Mouse (Mus musculus): ENCODE results near the gene Snap23. TPM values are rescaled to one million over a fixed set of nuclear protein-coding genes. Genes with fewer than 3 reads are reported as not detected.

The Snap23 gene
- 50.4 and 51.6 TPM in 2 replicates for polyA plus RNA-seq (2014; fragmentation: Nextera tagmentation; extraction: Ambion mirVana)

GRCm38 (mm10) chr2:120566886-120567797, at the start of gene Snap23:
TSS of gene Snap23 (plus strand) at chr2:120567671.
- H3K27ac ChIP-seq (ENCODE audit: low read depth, low read length) = peak within 1 kb of the TSS; percentile 56; the same call in 1 of the 2 replicates
- WGBS = 3% methylated on average over 42 of the region's 42 CpGs
- peak; percentile 98 for DNase-seq (ENCODE audit: low spot score)
- H3K9me3 ChIP-seq (ENCODE audit: control insufficient read depth, low read length) = no peaks in the 10 kb centered on the region
- no peaks in the 10 kb centered on the region for H3K36me3 ChIP-seq (ENCODE audit: control insufficient read depth, insufficient read depth, low read length)
- ATAC-seq (ENCODE audit: insufficient read depth, low FRiP score, low TSS enrichment) = peak; percentile 87
- H3K4me1 ChIP-seq (ENCODE audit: control insufficient read depth, insufficient read depth, low read length) = no peaks in the 10 kb centered on the region
- H3K4me2 ChIP-seq (ENCODE audit: low read depth) = peak within 1 kb of the TSS; percentile 65
- no peaks in the 10 kb centered on the region for H3K27me3 ChIP-seq (ENCODE audit: control insufficient read depth, insufficient read depth, low read length)
- peak within 1 kb of the TSS; percentile 72 for H3K9ac ChIP-seq (ENCODE audit: low read length)
- peak within 1 kb of the TSS; percentile 72 for H3K4me3 ChIP-seq (ENCODE audit: low read depth, low read length)

DNA sequence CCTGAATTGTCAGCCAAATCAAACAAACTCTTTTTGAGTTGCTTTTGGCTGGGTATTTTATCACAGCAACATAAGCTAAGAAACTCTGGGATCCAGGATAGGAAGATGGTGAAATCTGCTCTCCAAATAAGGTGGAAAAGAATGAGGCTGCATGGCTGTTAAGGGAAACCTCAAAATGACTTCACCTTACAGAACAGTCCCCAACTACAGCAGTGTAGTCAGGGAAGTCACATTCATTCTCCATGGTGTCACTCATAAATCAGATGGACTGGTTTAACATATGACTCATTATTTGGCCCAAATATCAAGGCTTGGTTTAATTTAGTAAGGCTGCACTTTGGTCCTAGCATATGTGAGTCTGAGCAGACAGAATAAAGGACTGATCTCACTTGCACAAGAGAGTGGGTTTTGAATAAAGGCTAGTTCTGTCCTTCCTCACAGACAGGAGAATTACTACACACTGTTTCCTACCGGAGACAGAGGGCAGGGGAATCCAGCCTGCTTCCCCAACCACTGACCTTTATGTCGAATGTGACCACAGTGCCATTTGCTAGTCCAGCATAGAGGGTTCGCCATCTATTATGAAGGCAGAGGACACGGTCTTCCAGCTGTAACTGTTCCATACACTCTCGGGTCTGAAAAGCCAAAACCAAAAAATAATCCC, 48.8 kb upstream of the Snap23 start:
- H3K27ac ChIP-seq (ENCODE audit: low read depth, low read length) = no peak overlapping the region
- no peaks in the 10 kb centered on the region for H3K27me3 ChIP-seq (ENCODE audit: control insufficient read depth, insufficient read depth, low read length)
- DNase-seq (ENCODE audit: low spot score) = no peak
- no peak overlapping the region for H3K4me2 ChIP-seq (ENCODE audit: low read depth)
- no peak for ATAC-seq (ENCODE audit: insufficient read depth, low FRiP score, low TSS enrichment)
- H3K4me1 ChIP-seq (ENCODE audit: control insufficient read depth, insufficient read depth, low read length) = no peaks in the 10 kb centered on the region
- peaks cover 9% of the 10 kb centered on the region for H3K36me3 ChIP-seq (ENCODE audit: control insufficient read depth, insufficient read depth, low read length)
- no peaks in the 10 kb centered on the region for H3K9me3 ChIP-seq (ENCODE audit: control insufficient read depth, low read length)
- no peak overlapping the region for H3K4me3 ChIP-seq (ENCODE audit: low read depth, low read length)
- 88% methylated on average over 5 of the region's 5 CpGs for WGBS
- no peak overlapping the region for H3K9ac ChIP-seq (ENCODE audit: low read length)

DNA sequence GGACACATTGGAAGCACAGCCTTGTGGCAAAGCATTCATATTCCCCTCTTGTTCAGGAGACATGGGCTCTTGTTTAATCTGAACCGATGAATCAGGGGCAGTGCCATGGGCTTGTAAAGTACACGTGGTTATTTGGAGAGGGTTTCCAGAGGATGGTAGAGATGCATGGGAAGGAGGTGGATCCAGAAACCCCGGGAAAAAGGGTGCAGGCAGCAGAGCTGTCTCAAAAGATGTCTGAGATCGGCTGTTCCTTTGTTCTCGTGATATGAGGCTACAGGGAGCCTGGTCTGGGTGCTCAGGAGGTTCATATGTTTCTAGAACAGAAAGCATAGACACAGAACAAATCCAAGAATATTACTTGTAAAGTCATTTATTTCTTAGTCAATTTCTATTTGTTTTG, 40.7 kb upstream of the Snap23 start:
- no peaks in the 10 kb centered on the region for H3K27me3 ChIP-seq (ENCODE audit: control insufficient read depth, insufficient read depth, low read length)
- DNase-seq (ENCODE audit: low spot score) (no peak), ATAC-seq (ENCODE audit: insufficient read depth, low FRiP score, low TSS enrichment) (no peak)
- no peaks in the 10 kb centered on the region for H3K9me3 ChIP-seq (ENCODE audit: control insufficient read depth, low read length)
- H3K4me1 ChIP-seq (ENCODE audit: control insufficient read depth, insufficient read depth, low read length) = no peaks in the 10 kb centered on the region
- 93% methylated on average over 5 of the region's 5 CpGs for WGBS
- H3K9ac ChIP-seq (ENCODE audit: low read length) = no peak overlapping the region
- no peak overlapping the region for H3K4me2 ChIP-seq (ENCODE audit: low read depth)
- H3K36me3 ChIP-seq (ENCODE audit: control insufficient read depth, insufficient read depth, low read length) = peaks cover 17% of the 10 kb centered on the region
- H3K27ac ChIP-seq (ENCODE audit: low read depth, low read length) = no peak overlapping the region
- no peak overlapping the region for H3K4me3 ChIP-seq (ENCODE audit: low read depth, low read length)

DNA sequence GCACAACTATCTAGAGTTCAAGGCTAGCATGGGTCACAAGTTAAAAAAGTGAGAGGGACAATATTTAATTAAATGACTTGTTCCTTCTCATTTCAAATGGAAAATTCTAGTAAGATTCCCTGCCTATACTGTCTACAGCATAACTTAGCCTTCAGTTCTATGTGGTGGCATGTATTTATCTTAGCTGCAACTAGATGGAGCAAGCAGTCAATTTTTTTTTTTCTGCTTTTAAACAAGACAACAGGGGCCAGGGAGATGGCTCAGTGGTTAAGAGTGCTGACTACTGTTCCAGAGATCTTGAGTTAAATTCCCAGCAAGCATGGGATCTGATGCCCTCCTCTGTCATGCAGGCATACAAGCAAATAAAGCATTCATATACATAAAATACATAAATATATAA, 37.9 kb upstream of the Snap23 start:
- DNase-seq (ENCODE audit: low spot score) = no peak
- no peak overlapping the region for H3K4me2 ChIP-seq (ENCODE audit: low read depth)
- H3K4me1 ChIP-seq (ENCODE audit: control insufficient read depth, insufficient read depth, low read length) = no peaks in the 10 kb centered on the region
- no peaks in the 10 kb centered on the region for H3K9me3 ChIP-seq (ENCODE audit: control insufficient read depth, low read length)
- no peak overlapping the region for H3K27ac ChIP-seq (ENCODE audit: low read depth, low read length)
- no peak overlapping the region for H3K9ac ChIP-seq (ENCODE audit: low read length)
- ATAC-seq (ENCODE audit: insufficient read depth, low FRiP score, low TSS enrichment) = no peak
- no peaks in the 10 kb centered on the region for H3K27me3 ChIP-seq (ENCODE audit: control insufficient read depth, insufficient read depth, low read length)
- peaks cover 11% of the 10 kb centered on the region for H3K36me3 ChIP-seq (ENCODE audit: control insufficient read depth, insufficient read depth, low read length)
- no peak overlapping the region for H3K4me3 ChIP-seq (ENCODE audit: low read depth, low read length)

DNA sequence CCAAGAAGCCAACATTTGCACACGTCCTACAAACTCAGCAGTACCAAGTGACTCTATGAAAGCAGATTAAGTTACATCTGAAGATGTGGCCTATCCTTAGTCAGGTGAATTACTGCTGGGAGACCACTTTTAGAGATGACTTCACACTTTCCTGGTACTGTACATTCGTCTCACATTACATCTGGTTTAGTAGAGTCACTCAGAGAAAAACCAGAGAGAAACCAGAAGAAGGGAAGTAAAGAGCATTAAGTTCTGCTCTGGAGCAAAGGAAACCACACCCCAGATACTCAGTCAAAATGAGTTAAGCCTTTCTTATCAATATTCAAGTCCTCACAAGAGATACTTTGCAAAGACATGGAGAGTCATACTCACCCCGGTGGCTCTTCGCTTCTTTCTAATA, 36.2 kb upstream of the Snap23 start:
- H3K4me1 ChIP-seq (ENCODE audit: control insufficient read depth, insufficient read depth, low read length) = no peaks in the 10 kb centered on the region
- H3K9ac ChIP-seq (ENCODE audit: low read length) = no peak overlapping the region
- no peak overlapping the region for H3K4me2 ChIP-seq (ENCODE audit: low read depth)
- H3K36me3 ChIP-seq (ENCODE audit: control insufficient read depth, insufficient read depth, low read length) = peaks cover 13% of the 10 kb centered on the region
- DNase-seq (ENCODE audit: low spot score) (no peak), ATAC-seq (ENCODE audit: insufficient read depth, low FRiP score, low TSS enrichment) (no peak)
- no peaks in the 10 kb centered on the region for H3K9me3 ChIP-seq (ENCODE audit: control insufficient read depth, low read length)
- 93% methylated on average over 4 of the region's 4 CpGs for WGBS
- H3K27ac ChIP-seq (ENCODE audit: low read depth, low read length) = no peak overlapping the region
- H3K4me3 ChIP-seq (ENCODE audit: low read depth, low read length) = no peak overlapping the region
- H3K27me3 ChIP-seq (ENCODE audit: control insufficient read depth, insufficient read depth, low read length) = no peaks in the 10 kb centered on the region

- H3K27ac ChIP-seq (ENCODE audit: low read depth, low read length) = peak overlapping the region; percentile 56; the same call in 1 of the 2 replicates
These were observed 28.1 kb upstream of the Snap23 start for GRCm38 (mm10) chr2:120539333-120539732.

GRCm38 (mm10) chr2:120539778-120540208, 27.7 kb upstream of the Snap23 start:
- DNase-seq (ENCODE audit: low spot score) (peak; percentile 37), ATAC-seq (ENCODE audit: insufficient read depth, low FRiP score, low TSS enrichment) (peak; percentile 76)
- no peak overlapping the region for H3K9ac ChIP-seq (ENCODE audit: low read length)
- 41% methylated on average over 1 of the region's 1 CpGs for WGBS
- no peaks in the 10 kb centered on the region for H3K27me3 ChIP-seq (ENCODE audit: control insufficient read depth, insufficient read depth, low read length)
- H3K4me1 ChIP-seq (ENCODE audit: control insufficient read depth, insufficient read depth, low read length) = no peaks in the 10 kb centered on the region
- 0 out of 2 replicates have a peak, but pooled peaks cover 2% of the 10 kb centered on the region for H3K36me3 ChIP-seq (ENCODE audit: control insufficient read depth, insufficient read depth, low read length)
- H3K27ac ChIP-seq (ENCODE audit: low read depth, low read length) = no peak overlapping the region
- no peaks in the 10 kb centered on the region for H3K9me3 ChIP-seq (ENCODE audit: control insufficient read depth, low read length)
- no peak overlapping the region for H3K4me3 ChIP-seq (ENCODE audit: low read depth, low read length)
- no peak overlapping the region for H3K4me2 ChIP-seq (ENCODE audit: low read depth)

More at GRCm38 (mm10) chr2:120539333-120539732, 28.1 kb upstream of the Snap23 start:
- ATAC-seq (ENCODE audit: insufficient read depth, low FRiP score, low TSS enrichment) (no peak; the same call in none of the 2 replicates), DNase-seq (ENCODE audit: low spot score) (peak; percentile 32)
- Histone ChIP-seq H3K27me3 (ENCODE audit: control insufficient read depth, insufficient read depth, low read length) (no peaks in the 10 kb centered on the region), H3K9ac (ENCODE audit: low read length) (no peak overlapping the region), H3K9me3 (ENCODE audit: control insufficient read depth, low read length) (no peaks in the 10 kb centered on the region), H3K4me2 (ENCODE audit: low read depth) (no peak overlapping the region), H3K4me3 (ENCODE audit: low read depth, low read length) (no peak overlapping the region), H3K4me1 (ENCODE audit: control insufficient read depth, insufficient read depth, low read length) (no peaks in the 10 kb centered on the region), H3K36me3 (ENCODE audit: control insufficient read depth, insufficient read depth, low read length) (0 out of 2 replicates have a peak, but pooled peaks cover 2% of the 10 kb centered on the region)
- WGBS = 62% methylated on average over 3 of the region's 3 CpGs

DNA sequence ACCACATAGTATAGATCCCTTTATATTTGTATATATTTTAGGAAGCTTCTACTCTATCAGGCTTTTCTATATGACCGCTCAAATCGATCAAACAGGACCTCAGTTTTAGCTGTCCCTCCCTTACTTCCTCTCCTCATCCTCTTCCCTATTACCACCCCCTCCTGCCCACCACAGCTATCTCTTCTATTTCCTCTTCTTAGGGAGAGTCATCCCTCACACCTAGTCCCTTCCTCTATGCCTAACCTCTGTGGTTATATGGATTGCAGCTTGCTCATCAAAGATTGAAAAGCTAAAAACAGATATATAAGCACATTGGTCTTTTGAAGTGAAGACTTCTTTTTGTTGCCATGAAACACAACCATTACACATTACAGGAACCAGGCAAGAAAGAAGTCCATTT, 22.7 kb upstream of the Snap23 start:
- no peak for DNase-seq (ENCODE audit: low spot score)
- no peaks in the 10 kb centered on the region for H3K27me3 ChIP-seq (ENCODE audit: control insufficient read depth, insufficient read depth, low read length)
- no peak for ATAC-seq (ENCODE audit: insufficient read depth, low FRiP score, low TSS enrichment)
- no peak overlapping the region for H3K27ac ChIP-seq (ENCODE audit: low read depth, low read length)
- H3K9me3 ChIP-seq (ENCODE audit: control insufficient read depth, low read length) = no peaks in the 10 kb centered on the region
- H3K9ac ChIP-seq (ENCODE audit: low read length) = no peak overlapping the region
- WGBS = 100% methylated on average over 2 of the region's 2 CpGs
- no peak overlapping the region for H3K4me3 ChIP-seq (ENCODE audit: low read depth, low read length)
- no peak overlapping the region for H3K4me2 ChIP-seq (ENCODE audit: low read depth)
- H3K36me3 ChIP-seq (ENCODE audit: control insufficient read depth, insufficient read depth, low read length) = no peaks in the 10 kb centered on the region
- H3K4me1 ChIP-seq (ENCODE audit: control insufficient read depth, insufficient read depth, low read length) = no peaks in the 10 kb centered on the region

Measured in neural tube, embryonic 11.5 days (tissue).